Mouse (Mus musculus) hindbrain, embryonic 13.5 days (tissue): Measurements from ENCODE around the gene Slc25a33. TPM values are rescaled to one million over a fixed set of nuclear protein-coding genes. Genes with fewer than 3 reads are reported as not detected.

Source experiments
- ATAC-seq: fragments of 200-750 bp; cut with Nextera tagmentation; 2 replicates; pipeline ENCODE4 v1.8.0; 2017; ENCODE audit warnings: moderate TSS enrichment; ENCODE audit not compliant: low FRiP score
- H3K27ac ChIP-seq: fragments of 300-500 bp; sonication (generic); 2 replicates; pipeline ENCODE4 v1.5.1; 2015; ENCODE audit warnings: inconsistent platforms, mild to moderate bottlenecking, moderate library complexity
- H3K27me3 ChIP-seq: fragments of 300-500 bp; sonication (generic); 2 replicates; pipeline ENCODE4 v1.6.1; 2015; ENCODE audit warnings: mild to moderate bottlenecking, inconsistent platforms
- H3K36me3 ChIP-seq: fragments of 300-500 bp; sonication (generic); 2 replicates; pipeline ENCODE4 v1.6.1; 2015; ENCODE audit warnings: mild to moderate bottlenecking, inconsistent platforms
- H3K4me1 ChIP-seq: fragments of 300-500 bp; sonication (generic); replicated peaks from 2 replicates; pipeline ENCODE4 v1.6.1; 2015; ENCODE audit warnings: inconsistent platforms
- H3K4me2 ChIP-seq: fragments of 300-500 bp; sonication (generic); 2 replicates; pipeline ENCODE4 v1.6.1; 2015; ENCODE audit warnings: inconsistent platforms, mild to moderate bottlenecking, moderate library complexity
- H3K4me3 ChIP-seq: fragments of 300-500 bp; sonication (generic); 2 replicates; pipeline ENCODE4 v1.5.1; 2015; ENCODE audit warnings: mild to moderate bottlenecking, inconsistent platforms
- H3K9ac ChIP-seq: fragments of 300-500 bp; sonication (generic); 2 replicates; pipeline ENCODE4 v1.6.1; 2015; ENCODE audit warnings: mild to moderate bottlenecking, inconsistent platforms
- H3K9me3 ChIP-seq: fragments of 300-500 bp; sonication (generic); 2 replicates; pipeline ENCODE4 v1.6.1; 2016; ENCODE audit warnings: inconsistent platforms
- WGBS: fragments of 180-500 bp; shearing (Covaris S2); methylation state at CpG from one replicate; pipeline ENCODE4 v1.1.7; 2015; 5-methylcytosine and 5-hydroxymethylcytosine counted together
- polyA plus RNA-seq: library from polyadenylated mRNA; unstranded; fragments of >200 nt; fragmentation: Nextera tagmentation; extraction: Ambion mirVana; gene quantifications from 2 replicates; pipeline ENCODE4 v1.2.1, GENCODE M21; 2015

The Slc25a33 gene
- polyA plus RNA-seq, 1 experiment from 2014 or later: 28.3 TPM

DNA sequence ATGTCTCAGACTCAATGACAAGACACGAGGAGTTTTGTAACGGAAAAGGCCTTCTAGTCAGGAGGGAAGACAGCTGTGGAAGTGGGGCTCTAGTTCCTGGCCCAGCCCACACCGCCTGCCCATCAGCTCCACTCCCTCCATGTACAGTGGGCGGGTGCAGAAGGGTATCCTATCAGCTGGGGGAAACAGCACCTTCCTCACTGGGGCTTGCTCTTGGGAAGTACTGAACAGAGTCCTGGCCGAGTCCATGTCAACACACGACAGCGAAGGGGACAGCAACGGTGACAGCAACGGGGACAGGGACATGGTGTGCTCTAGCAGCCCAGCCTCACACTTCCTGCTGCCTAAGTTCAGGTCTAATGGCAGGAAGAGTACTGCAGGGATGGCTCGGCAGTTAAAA lies 41.3 kb downstream of the Slc25a33 start:
- H3K9me3 ChIP-seq: no peaks in the 10 kb centered on the region
- H3K36me3 ChIP-seq: peaks cover 35% of the 10 kb centered on the region
- H3K27me3 ChIP-seq: no peaks in the 10 kb centered on the region
- ATAC-seq: no peak
- 0 out of 2 replicates have a peak overlapping the region, but pooled peaks have one; percentile 30 for H3K9ac ChIP-seq
- WGBS: 82% methylated on average over 10 of the region's 10 CpGs
- peaks cover 67% of the 10 kb centered on the region for H3K4me1 ChIP-seq
- no peak overlapping the region for H3K4me3 ChIP-seq
- peak overlapping the region; percentile 99; the same call in 1 of the 2 replicates for H3K4me2 ChIP-seq
- H3K27ac ChIP-seq: peak overlapping the region; percentile 85

DNA sequence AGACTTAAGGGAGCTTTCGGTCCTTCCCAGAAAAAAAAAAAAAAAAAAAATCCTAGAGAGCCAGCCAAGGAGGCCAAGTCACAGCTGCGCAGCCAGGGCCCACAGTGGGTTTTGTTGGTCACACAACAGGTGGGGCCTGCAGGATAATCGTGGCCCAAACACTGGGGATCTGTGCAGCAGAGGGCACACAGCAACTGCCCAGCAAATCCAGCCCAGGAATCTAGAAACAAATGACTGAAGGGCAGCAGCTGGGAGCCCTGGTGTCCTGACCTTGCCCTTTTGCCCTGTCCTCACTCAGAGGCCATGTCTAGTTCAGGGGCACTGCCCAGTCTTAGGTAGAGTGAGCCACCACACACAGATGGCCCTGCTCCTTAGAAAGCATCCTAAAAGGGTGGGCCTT lies 41.8 kb downstream of the Slc25a33 start:
- no peaks in the 10 kb centered on the region for H3K9me3 ChIP-seq
- H3K27me3 ChIP-seq: no peaks in the 10 kb centered on the region
- ATAC-seq: no peak
- 0 out of 2 replicates have a peak overlapping the region, but pooled peaks have one; percentile 30 for H3K9ac ChIP-seq
- H3K4me3 ChIP-seq: no peak overlapping the region
- peaks cover 66% of the 10 kb centered on the region for H3K4me1 ChIP-seq
- peak overlapping the region; percentile 85 for H3K27ac ChIP-seq
- WGBS: 82% methylated on average over 3 of the region's 3 CpGs
- peaks cover 40% of the 10 kb centered on the region for H3K36me3 ChIP-seq
- H3K4me2 ChIP-seq: no peak overlapping the region

- Histone ChIP-seq H3K4me1 (peaks cover 54% of the 10 kb centered on the region), H3K9ac (peak overlapping the region; percentile 19; the same call in 1 of the 2 replicates), H3K4me3 (no peak overlapping the region), H3K27me3 (no peaks in the 10 kb centered on the region), H3K27ac (no peak overlapping the region), H3K9me3 (no peaks in the 10 kb centered on the region), H3K4me2 (no peak overlapping the region), H3K36me3 (peaks cover 55% of the 10 kb centered on the region)
- ATAC-seq: no peak
- WGBS: 79% methylated on average over 7 of the region's 7 CpGs
Observed at GRCm38 (mm10) chr4:149730827-149731226, 43.2 kb downstream of the Slc25a33 start.

- ATAC-seq: no peak
- Histone ChIP-seq H3K9me3 (no peaks in the 10 kb centered on the region), H3K9ac (no peak overlapping the region), H3K36me3 (peaks cover 74% of the 10 kb centered on the region), H3K27ac (no peak overlapping the region), H3K4me1 (peaks cover 51% of the 10 kb centered on the region), H3K27me3 (no peaks in the 10 kb centered on the region), H3K4me2 (no peak overlapping the region), H3K4me3 (no peak overlapping the region)
- WGBS: 73% methylated on average over 8 of the region's 8 CpGs
Observed at GRCm38 (mm10) chr4:149728810-149729209, 45.3 kb downstream of the Slc25a33 start.

- no peaks in the 10 kb centered on the region for H3K9me3 ChIP-seq
- 97% methylated on average over 5 of the region's 5 CpGs for WGBS
- peaks cover 74% of the 10 kb centered on the region for H3K36me3 ChIP-seq
- no peak overlapping the region for H3K4me3 ChIP-seq
- H3K4me1 ChIP-seq: peaks cover 48% of the 10 kb centered on the region
- H3K27me3 ChIP-seq: no peaks in the 10 kb centered on the region
- no peak for ATAC-seq
- no peak overlapping the region for H3K27ac ChIP-seq
- no peak overlapping the region for H3K4me2 ChIP-seq
- H3K9ac ChIP-seq: no peak overlapping the region
Observed at GRCm38 (mm10) chr4:149727636-149728035, 46.4 kb downstream of the Slc25a33 start.

GRCm38 (mm10) chr4:149725661-149726350 lies 48.3 kb downstream of the Slc25a33 start:
- no peaks in the 10 kb centered on the region for H3K9me3 ChIP-seq
- WGBS: 73% methylated on average over 15 of the region's 15 CpGs
- no peak overlapping the region for H3K4me2 ChIP-seq
- H3K4me1 ChIP-seq: peaks cover 38% of the 10 kb centered on the region
- H3K9ac ChIP-seq: 0 out of 2 replicates have a peak overlapping the region, but pooled peaks have one; percentile 8
- peaks cover 80% of the 10 kb centered on the region for H3K36me3 ChIP-seq
- H3K27me3 ChIP-seq: no peaks in the 10 kb centered on the region
- H3K4me3 ChIP-seq: no peak overlapping the region
- H3K27ac ChIP-seq: peak overlapping the region; percentile 27; the same call in 1 of the 2 replicates
- no peak for ATAC-seq

- Histone ChIP-seq H3K4me1 (peaks cover 35% of the 10 kb centered on the region), H3K4me3 (no peak overlapping the region), H3K9ac (no peak overlapping the region), H3K9me3 (no peaks in the 10 kb centered on the region), H3K27ac (peak overlapping the region; percentile 27; the same call in 1 of the 2 replicates), H3K4me2 (no peak overlapping the region), H3K27me3 (no peaks in the 10 kb centered on the region), H3K36me3 (peaks cover 82% of the 10 kb centered on the region)
- WGBS: 93% methylated on average over 17 of the region's 17 CpGs
- ATAC-seq: no peak
Observed at GRCm38 (mm10) chr4:149724916-149725470, 49.1 kb downstream of the Slc25a33 start.

DNA sequence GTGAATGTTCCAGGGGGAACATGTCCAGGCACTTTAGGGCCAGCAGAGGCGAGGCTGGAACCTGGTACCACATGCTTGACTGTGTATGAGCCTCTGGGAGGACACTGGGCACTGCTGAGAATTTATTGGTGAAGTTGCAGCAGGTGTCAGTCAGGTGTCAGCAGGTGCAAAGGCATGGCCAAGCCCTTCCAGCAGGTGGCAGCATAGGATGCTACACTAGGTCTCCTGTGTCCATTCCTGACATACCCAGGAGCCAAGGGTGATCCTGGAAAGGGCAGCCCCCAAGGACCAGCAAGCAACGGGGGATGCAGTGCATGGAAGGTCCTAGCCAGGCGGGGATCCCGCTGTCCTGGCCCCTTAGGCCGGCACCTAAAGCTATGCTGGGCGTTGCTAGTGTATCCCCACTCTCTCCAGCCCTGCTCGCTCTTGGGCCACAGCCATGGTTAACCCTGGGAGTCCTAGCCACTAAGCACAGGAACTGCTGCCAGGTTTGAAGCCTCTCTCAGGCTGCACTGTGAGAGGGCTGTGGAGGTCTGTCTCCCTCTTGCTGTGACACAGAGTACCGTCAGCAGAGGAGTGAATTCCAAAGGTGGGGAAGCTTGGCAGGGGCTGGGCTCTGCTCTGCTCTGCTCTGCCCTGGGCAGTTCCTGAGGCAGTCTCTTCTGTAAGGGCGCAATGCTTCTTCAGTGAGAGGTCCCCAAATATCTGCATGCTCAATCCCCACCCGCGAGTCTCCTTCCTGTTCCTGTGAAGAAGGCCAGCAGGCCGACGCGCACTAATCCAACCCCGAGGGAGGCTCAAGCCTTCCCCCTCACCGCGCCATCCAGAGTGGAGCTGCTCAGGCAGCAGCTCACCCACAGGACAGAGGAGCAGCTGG lies 50.0 kb downstream of the Slc25a33 start:
- peak overlapping the region; percentile 49; the same call in 1 of the 2 replicates for H3K9ac ChIP-seq
- peaks cover 81% of the 10 kb centered on the region for H3K36me3 ChIP-seq
- no peak overlapping the region for H3K4me2 ChIP-seq
- peaks cover 35% of the 10 kb centered on the region for H3K4me1 ChIP-seq
- ATAC-seq: peak; percentile 23; the same call in 1 of the 2 replicates
- H3K9me3 ChIP-seq: no peaks in the 10 kb centered on the region
- no peaks in the 10 kb centered on the region for H3K27me3 ChIP-seq
- H3K4me3 ChIP-seq: no peak overlapping the region
- H3K27ac ChIP-seq: peak overlapping the region; percentile 64
- WGBS: 74% methylated on average over 17 of the region's 17 CpGs

- peaks cover 35% of the 10 kb centered on the region for H3K4me1 ChIP-seq
- no peak overlapping the region for H3K4me2 ChIP-seq
- H3K27ac ChIP-seq: 0 out of 2 replicates have a peak overlapping the region, but pooled peaks have one; percentile 48
- H3K9me3 ChIP-seq: no peaks in the 10 kb centered on the region
- H3K27me3 ChIP-seq: no peaks in the 10 kb centered on the region
- no peak for ATAC-seq
- H3K36me3 ChIP-seq: peaks cover 83% of the 10 kb centered on the region
- no peak overlapping the region for H3K4me3 ChIP-seq
- 0 out of 2 replicates have a peak overlapping the region, but pooled peaks have one; percentile 40 for H3K9ac ChIP-seq
- 49% methylated on average over 12 of the region's 12 CpGs for WGBS
Observed at GRCm38 (mm10) chr4:149723021-149723390, 51.1 kb downstream of the Slc25a33 start.

DNA sequence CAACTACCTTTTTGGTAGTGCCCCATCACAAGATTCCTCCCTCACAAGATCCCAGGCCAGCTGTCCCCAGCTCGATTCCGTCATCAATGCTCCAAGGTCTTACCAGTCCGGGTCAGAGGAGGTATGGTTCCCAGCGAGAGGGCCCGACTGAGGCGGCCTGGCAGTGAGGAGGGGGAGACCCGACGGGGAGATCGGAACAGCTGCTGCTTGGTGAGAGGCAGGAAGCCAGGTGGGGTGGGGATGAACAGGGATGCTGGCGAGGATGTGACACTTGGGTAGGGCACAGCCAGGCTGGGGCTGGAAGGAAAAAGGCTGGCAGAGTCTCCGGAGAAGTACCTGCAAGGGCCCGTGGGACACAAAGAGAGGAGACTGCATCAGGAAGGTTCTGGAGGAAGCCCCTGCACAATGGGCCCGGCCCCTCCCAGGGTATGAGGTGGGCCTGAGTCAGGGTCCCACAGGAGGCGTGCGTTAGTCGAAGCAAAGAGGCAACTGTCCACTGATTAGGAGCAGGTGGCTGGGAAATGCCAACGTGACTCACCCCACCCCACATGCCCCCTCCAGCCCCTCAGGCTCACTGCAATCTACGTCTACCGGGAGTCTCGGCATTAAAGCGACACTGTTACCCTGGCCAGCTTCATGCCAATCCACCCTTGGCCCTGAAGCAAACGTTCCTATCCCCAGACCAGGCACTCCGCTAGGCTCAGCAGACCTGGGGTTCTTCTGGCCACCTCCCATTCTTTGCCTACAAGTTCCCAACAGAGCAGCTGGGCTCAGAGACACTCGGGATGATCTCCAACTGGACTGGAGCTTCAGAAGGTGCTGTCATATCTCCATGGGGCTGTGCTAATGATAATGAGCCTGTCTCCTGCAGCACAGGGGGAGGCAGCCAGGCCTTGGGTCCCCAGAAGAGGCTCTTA lies 51.7 kb downstream of the Slc25a33 start:
- 0 out of 2 replicates have a peak overlapping the region, but pooled peaks have one; percentile 25 for H3K9ac ChIP-seq
- H3K27me3 ChIP-seq: no peaks in the 10 kb centered on the region
- H3K4me1 ChIP-seq: peaks cover 35% of the 10 kb centered on the region
- no peaks in the 10 kb centered on the region for H3K9me3 ChIP-seq
- peak overlapping the region; percentile 48; the same call in 1 of the 2 replicates for H3K27ac ChIP-seq
- no peak overlapping the region for H3K4me2 ChIP-seq
- 72% methylated on average over 24 of the region's 24 CpGs for WGBS
- no peak for ATAC-seq
- H3K4me3 ChIP-seq: no peak overlapping the region
- peaks cover 83% of the 10 kb centered on the region for H3K36me3 ChIP-seq

GRCm38 (mm10) chr4:149721163-149721562 lies 52.9 kb downstream of the Slc25a33 start:
- no peaks in the 10 kb centered on the region for H3K27me3 ChIP-seq
- H3K9ac ChIP-seq: no peak overlapping the region
- H3K36me3 ChIP-seq: peaks cover 83% of the 10 kb centered on the region
- no peak overlapping the region for H3K4me2 ChIP-seq
- peaks cover 33% of the 10 kb centered on the region for H3K4me1 ChIP-seq
- 89% methylated on average over 8 of the region's 8 CpGs for WGBS
- ATAC-seq: no peak
- H3K9me3 ChIP-seq: no peaks in the 10 kb centered on the region
- H3K27ac ChIP-seq: no peak overlapping the region
- no peak overlapping the region for H3K4me3 ChIP-seq
